Mouse (Mus musculus): ENCODE results near the gene Sept9. TPM values are rescaled to one million over a fixed set of nuclear protein-coding genes. Genes with fewer than 3 reads are reported as not detected.
"Not testable (repeated sequence)": the region's sequence is repeated elsewhere in the genome, so short reads cannot be mapped to it uniquely, and the experiment has no call there.

The Sept9 gene
- polyA plus RNA-seq, 1 experiment from 2014 or later: 139 TPM

DNA sequence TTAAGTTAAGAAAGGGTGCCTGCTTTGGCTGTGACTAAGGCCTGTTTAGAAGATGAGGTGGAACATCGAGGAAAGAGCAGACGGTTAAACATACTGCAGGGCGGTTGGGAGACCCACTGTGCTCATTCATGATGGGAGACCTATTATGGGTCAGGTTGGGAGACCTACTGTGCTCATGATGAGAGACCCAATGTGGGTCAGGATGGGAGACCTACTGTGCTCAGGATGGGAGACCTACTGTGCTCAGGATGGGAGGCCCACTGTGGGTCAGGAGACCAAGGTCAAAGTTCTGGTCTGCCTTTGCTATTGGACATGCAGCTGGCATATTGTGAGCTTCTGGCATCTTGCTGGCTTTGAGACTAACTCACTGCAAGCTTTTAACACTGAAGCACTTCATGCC is 139.6 kb downstream of the Sept9 start:
- WGBS: 73% methylated on average over 3 of the region's 3 CpGs

DNA sequence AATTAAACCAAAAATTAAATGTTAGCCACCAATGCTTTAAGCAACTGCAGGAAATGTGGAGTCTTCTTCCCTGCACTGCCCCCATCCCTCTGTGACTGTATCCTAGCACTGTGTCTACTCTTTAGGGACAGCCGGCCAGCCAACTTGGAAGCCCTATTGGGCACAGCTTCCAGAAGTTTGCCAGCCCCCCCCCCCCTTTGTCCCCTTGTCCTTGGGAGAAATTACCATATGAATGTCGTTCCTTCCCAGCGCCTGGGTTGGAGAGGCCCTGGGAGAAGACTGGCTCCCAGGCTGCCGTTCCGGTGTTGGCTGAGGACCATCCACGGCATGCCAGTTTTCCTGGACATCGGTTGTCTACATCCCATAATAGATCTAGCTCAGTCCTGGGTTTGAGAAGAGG is 141.8 kb downstream of the Sept9 start:
- no peaks in the 10 kb centered on the region for H3K27me3 ChIP-seq (ENCODE audit: control insufficient read depth, insufficient read depth, low read depth, low read length)
- 65% methylated on average over 7 of the region's 7 CpGs for WGBS
- no peak overlapping the region for H3K4me2 ChIP-seq (ENCODE audit: low read depth, low read length)
- H3K36me3 ChIP-seq (ENCODE audit: control insufficient read depth, insufficient read depth, low read length): no peaks in the 10 kb centered on the region
- no peaks in the 10 kb centered on the region for H3K9me3 ChIP-seq (ENCODE audit: control insufficient read depth, low read length)
- ATAC-seq (ENCODE audit: low read depth): no peak
- H3K4me1 ChIP-seq (replicated peaks; ENCODE audit: control insufficient read depth, insufficient read depth, low read length): peaks cover 74% of the 10 kb centered on the region
- no peak overlapping the region for H3K9ac ChIP-seq (ENCODE audit: low read length)
- H3K4me3 ChIP-seq (ENCODE audit: low read length): no peak overlapping the region
- H3K27ac ChIP-seq (ENCODE audit: low read length): no peak overlapping the region

More for the DNA sequence above, 139.6 kb downstream of the Sept9 start:
- H3K4me2 ChIP-seq (ENCODE audit: low read depth, low read length): no peak overlapping the region
- no peak overlapping the region for H3K4me3 ChIP-seq (ENCODE audit: low read length)
- peaks cover 66% of the 10 kb centered on the region for H3K4me1 ChIP-seq (replicated peaks; ENCODE audit: control insufficient read depth, insufficient read depth, low read length)
- peak overlapping the region; percentile 67 for H3K27ac ChIP-seq (ENCODE audit: low read length)
- H3K9ac ChIP-seq (ENCODE audit: low read length): no peak overlapping the region
- no peaks in the 10 kb centered on the region for H3K27me3 ChIP-seq (ENCODE audit: control insufficient read depth, insufficient read depth, low read depth, low read length)
- ATAC-seq (ENCODE audit: low read depth): no peak
- no peaks in the 10 kb centered on the region for H3K9me3 ChIP-seq (ENCODE audit: control insufficient read depth, low read length)
- no peaks in the 10 kb centered on the region for H3K36me3 ChIP-seq (ENCODE audit: control insufficient read depth, insufficient read depth, low read length)

DNA sequence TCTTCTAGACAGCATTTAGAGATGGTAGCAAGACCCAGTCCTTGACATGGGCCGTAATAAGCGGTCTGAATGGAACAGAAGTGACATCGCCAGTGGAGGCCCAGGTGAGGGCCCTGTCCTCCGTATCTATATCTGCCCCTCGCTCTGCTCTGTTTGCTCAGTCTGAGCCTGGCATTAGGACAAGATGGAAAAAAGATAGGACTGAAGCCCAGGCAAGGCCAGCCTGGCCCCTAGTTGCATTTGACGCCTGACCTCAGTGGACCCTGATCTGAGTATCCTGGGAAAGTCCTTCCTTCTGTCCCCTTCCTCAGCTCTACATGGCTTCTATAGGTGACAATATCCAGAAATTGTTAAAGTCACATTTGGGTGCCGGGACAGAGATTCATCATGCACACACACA is 142.6 kb downstream of the Sept9 start:
- Histone ChIP-seq H3K9me3 (ENCODE audit: control insufficient read depth, low read length) (no peaks in the 10 kb centered on the region), H3K36me3 (ENCODE audit: control insufficient read depth, insufficient read depth, low read length) (no peaks in the 10 kb centered on the region), H3K4me1 (replicated peaks; ENCODE audit: control insufficient read depth, insufficient read depth, low read length) (peaks cover 78% of the 10 kb centered on the region), H3K27ac (ENCODE audit: low read length) (no peak overlapping the region), H3K4me3 (ENCODE audit: low read length) (no peak overlapping the region), H3K9ac (ENCODE audit: low read length) (no peak overlapping the region), H3K27me3 (ENCODE audit: control insufficient read depth, insufficient read depth, low read depth, low read length) (no peaks in the 10 kb centered on the region), H3K4me2 (ENCODE audit: low read depth, low read length) (no peak overlapping the region)
- ATAC-seq (ENCODE audit: low read depth): no peak
- WGBS: 87% methylated on average over 7 of the region's 7 CpGs

DNA sequence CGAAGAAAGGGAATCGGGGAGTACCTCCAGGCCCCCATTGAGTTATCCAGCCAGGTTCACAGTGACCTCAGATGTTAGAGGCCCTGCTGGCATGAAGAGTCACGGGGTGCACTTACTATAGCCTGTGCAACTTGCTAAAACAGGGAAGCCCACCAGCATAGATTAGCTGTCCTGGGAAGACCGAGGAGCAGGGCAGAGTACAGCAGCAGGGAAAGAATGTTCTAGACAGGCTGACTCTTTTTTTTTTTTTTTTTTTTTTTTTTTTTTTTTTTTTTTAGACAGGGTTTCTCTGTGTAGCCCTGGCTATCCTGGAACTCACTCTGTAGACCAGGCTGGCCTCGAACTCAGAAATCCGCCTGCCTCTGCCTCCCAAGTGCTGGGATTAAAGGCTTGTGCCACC is 143.0 kb downstream of the Sept9 start:
- 91% methylated on average over 4 of the region's 6 CpGs for WGBS
- ATAC-seq (ENCODE audit: low read depth); H3K36me3 ChIP-seq (ENCODE audit: control insufficient read depth, insufficient read depth, low read length); H3K4me2 ChIP-seq (ENCODE audit: low read depth, low read length); H3K4me3 ChIP-seq (ENCODE audit: low read length); H3K27ac ChIP-seq (ENCODE audit: low read length); H3K27me3 ChIP-seq (ENCODE audit: control insufficient read depth, insufficient read depth, low read depth, low read length); H3K9ac ChIP-seq (ENCODE audit: low read length); H3K9me3 ChIP-seq (ENCODE audit: control insufficient read depth, low read length): not testable (repeated sequence)
- peaks cover 81% of the 10 kb centered on the region for H3K4me1 ChIP-seq (replicated peaks; ENCODE audit: control insufficient read depth, insufficient read depth, low read length)

DNA sequence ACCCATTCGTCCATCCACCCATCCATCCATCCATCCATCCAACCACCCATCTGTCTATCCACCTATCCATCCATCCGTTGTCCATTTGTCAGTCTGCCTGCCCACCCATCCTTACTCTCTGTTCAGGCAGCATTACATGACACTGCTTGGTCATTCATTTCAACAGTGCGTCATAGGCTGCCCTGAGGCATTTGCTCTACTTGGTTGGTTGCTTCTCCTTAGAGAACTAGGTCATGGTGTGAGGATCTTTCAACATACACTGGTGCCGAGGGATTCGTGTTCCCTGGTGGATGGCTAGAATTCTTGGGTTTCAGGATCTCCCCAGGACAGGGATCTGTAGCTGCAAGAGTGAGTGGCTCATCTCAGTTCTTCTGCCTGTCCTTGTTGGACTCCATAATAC is 144.3 kb downstream of the Sept9 start:
- no peak overlapping the region for H3K4me2 ChIP-seq (ENCODE audit: low read depth, low read length)
- no peak overlapping the region for H3K4me3 ChIP-seq (ENCODE audit: low read length)
- ATAC-seq (ENCODE audit: low read depth): no peak
- no peaks in the 10 kb centered on the region for H3K9me3 ChIP-seq (ENCODE audit: control insufficient read depth, low read length)
- WGBS: 77% methylated on average over 5 of the region's 5 CpGs
- H3K36me3 ChIP-seq (ENCODE audit: control insufficient read depth, insufficient read depth, low read length): no peaks in the 10 kb centered on the region
- no peaks in the 10 kb centered on the region for H3K27me3 ChIP-seq (ENCODE audit: control insufficient read depth, insufficient read depth, low read depth, low read length)
- H3K27ac ChIP-seq (ENCODE audit: low read length): no peak overlapping the region; the same call in 1 of the 2 replicates
- H3K9ac ChIP-seq (ENCODE audit: low read length): no peak overlapping the region
- peaks cover 80% of the 10 kb centered on the region for H3K4me1 ChIP-seq (replicated peaks; ENCODE audit: control insufficient read depth, insufficient read depth, low read length)

DNA sequence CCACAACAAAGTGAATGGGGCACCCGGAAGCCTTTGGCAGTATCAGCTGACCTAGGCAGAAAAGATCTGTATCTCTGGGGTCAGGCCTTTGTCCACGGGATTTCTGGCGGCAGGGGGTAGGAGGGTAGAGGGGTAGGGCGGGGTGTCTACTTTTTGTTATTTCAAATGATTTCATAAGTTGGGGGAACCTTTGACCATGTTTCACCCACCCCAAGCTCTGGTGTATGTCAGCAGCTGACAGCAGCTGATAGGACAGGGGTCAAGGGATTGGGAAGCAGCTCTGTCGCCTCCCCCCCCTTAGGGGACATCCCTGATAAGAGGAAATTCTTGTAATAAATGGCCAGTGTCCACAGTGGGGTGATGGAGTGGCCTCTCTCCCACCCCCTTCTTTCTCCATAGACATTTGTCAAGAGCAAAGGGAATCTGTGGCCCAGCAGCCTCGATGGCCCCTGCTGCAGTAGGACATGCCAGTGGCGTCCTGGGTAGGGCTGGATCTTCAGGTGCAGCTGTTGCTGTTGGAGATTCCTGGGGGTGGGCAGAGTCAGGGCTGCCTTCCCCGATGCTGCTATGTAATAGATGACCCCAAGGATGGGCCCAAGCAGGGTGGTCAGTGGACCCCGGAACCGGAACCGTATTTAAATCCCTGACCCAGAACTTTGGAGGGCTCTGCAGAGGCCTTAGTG is 145.0 kb downstream of the Sept9 start:
- no peak overlapping the region for H3K4me2 ChIP-seq (ENCODE audit: low read depth, low read length)
- no peaks in the 10 kb centered on the region for H3K27me3 ChIP-seq (ENCODE audit: control insufficient read depth, insufficient read depth, low read depth, low read length)
- no peaks in the 10 kb centered on the region for H3K36me3 ChIP-seq (ENCODE audit: control insufficient read depth, insufficient read depth, low read length)
- ATAC-seq (ENCODE audit: low read depth): no peak
- H3K9me3 ChIP-seq (ENCODE audit: control insufficient read depth, low read length): no peaks in the 10 kb centered on the region
- H3K4me3 ChIP-seq (ENCODE audit: low read length): no peak overlapping the region
- H3K27ac ChIP-seq (ENCODE audit: low read length): peak overlapping the region; percentile 73
- peaks cover 80% of the 10 kb centered on the region for H3K4me1 ChIP-seq (replicated peaks; ENCODE audit: control insufficient read depth, insufficient read depth, low read length)
- no peak overlapping the region for H3K9ac ChIP-seq (ENCODE audit: low read length)
- 31% methylated on average over 11 of the region's 11 CpGs for WGBS

DNA sequence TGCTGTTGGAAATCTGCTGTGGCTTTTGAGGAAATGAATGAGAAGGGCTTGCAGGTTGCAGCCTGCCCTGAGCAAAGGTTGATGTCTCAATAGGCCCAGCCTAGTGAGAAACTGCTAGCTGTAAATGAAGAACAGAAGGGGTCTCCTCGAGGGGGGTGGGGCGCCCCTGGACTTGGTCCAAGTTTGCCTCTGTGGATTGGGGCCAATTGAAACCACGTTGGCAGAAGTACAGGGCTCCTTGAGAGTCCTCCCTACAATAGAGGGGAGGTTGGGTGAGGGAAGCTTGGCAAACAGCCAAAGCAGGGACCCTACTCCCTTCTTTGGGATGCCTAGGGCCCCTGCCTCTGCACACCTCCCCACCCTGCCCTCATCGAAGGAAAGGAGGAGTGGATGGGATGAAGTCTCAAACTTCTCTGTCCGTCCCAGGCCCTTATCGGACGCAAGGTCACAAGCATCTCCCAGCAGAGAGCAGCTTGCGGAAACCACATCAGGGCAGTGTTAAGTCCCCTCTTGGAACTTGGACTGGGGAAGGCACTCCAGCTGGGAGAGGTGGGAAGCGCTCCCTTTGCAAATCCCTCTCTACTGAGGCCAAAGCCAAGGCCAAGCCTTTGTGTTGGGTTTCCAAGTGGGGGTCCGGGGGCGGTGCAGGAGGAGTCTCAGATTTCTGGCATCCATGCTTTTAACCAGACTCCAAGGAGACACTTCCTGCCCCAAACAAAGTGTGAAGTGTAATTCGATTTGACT is 145.7 kb downstream of the Sept9 start:
- Histone ChIP-seq H3K36me3 (ENCODE audit: control insufficient read depth, insufficient read depth, low read length) (no peaks in the 10 kb centered on the region), H3K9ac (ENCODE audit: low read length) (no peak overlapping the region), H3K9me3 (ENCODE audit: control insufficient read depth, low read length) (no peaks in the 10 kb centered on the region), H3K4me3 (ENCODE audit: low read length) (no peak overlapping the region), H3K4me1 (replicated peaks; ENCODE audit: control insufficient read depth, insufficient read depth, low read length) (peaks cover 83% of the 10 kb centered on the region), H3K27ac (ENCODE audit: low read length) (peak overlapping the region; percentile 73), H3K27me3 (ENCODE audit: control insufficient read depth, insufficient read depth, low read depth, low read length) (no peaks in the 10 kb centered on the region), H3K4me2 (ENCODE audit: low read depth, low read length) (peak overlapping the region; percentile 26)
- 7% methylated on average over 12 of the region's 12 CpGs for WGBS
- peak; percentile 83 for ATAC-seq (ENCODE audit: low read depth)

DNA sequence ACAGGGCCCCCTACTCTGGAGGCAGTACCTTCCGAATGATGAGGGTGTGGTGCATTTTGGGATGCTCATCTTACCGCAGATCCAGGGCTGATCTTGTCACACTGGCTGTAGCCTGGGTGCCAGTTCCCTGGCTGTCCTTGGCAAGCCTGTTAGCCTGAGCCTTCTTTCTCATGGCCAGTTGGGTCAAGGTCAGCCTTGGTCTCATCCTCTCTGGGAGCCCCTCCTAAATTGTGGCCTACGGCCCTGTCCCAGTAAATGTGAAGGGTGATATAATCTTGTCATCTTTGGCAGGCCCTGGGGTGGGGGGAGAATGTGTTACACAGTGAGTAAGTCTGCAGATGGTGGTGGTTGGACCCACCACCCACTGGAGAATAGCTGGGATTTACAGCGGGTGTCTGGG is 147.8 kb downstream of the Sept9 start:
- Histone ChIP-seq H3K4me2 (ENCODE audit: low read depth, low read length) (no peak overlapping the region), H3K4me3 (ENCODE audit: low read length) (no peak overlapping the region), H3K36me3 (ENCODE audit: control insufficient read depth, insufficient read depth, low read length) (peaks cover 9% of the 10 kb centered on the region), H3K4me1 (replicated peaks; ENCODE audit: control insufficient read depth, insufficient read depth, low read length) (peaks cover 76% of the 10 kb centered on the region), H3K27ac (ENCODE audit: low read length) (no peak overlapping the region), H3K9ac (ENCODE audit: low read length) (no peak overlapping the region), H3K9me3 (ENCODE audit: control insufficient read depth, low read length) (no peaks in the 10 kb centered on the region), H3K27me3 (ENCODE audit: control insufficient read depth, insufficient read depth, low read depth, low read length) (no peaks in the 10 kb centered on the region)
- no peak for ATAC-seq (ENCODE audit: low read depth)
- WGBS: 76% methylated on average over 4 of the region's 4 CpGs

DNA sequence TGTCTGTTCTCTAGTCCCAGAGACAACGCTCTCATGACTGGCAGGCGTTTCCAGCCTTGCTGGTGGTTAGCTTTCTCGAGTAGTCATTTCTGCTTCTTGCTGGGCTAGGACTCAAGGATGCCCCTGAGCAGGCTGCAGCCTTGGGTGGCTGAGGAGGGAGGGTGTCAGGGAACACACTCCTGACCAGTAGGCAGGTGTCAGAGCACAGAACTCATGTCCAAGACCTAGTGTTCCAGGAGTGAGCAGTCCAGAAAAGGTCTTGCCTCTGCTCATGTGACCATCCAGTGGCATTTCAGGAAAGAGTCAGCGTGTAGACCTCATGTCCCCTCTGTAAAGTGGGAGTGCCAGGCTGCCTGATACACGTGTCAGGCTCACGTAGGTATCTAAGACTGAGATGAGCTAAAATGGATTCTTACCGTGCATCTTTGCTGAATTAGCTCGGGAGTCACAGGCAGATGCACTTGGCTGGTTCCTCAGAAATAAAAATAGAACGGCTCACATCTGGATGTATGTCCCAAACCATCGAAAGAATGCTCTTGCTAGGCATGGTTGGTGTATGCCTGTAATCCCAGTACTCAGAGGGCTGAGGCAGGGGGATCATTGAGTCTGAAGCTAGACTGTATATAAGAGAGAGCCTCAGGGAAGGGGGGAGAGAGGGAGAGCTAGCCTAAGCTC is 149.1 kb downstream of the Sept9 start:
- WGBS: 53% methylated on average over 10 of the region's 10 CpGs
- no peak overlapping the region for H3K4me3 ChIP-seq (ENCODE audit: low read length)
- H3K9ac ChIP-seq (ENCODE audit: low read length): peak overlapping the region; percentile 40
- H3K4me1 ChIP-seq (replicated peaks; ENCODE audit: control insufficient read depth, insufficient read depth, low read length): peaks cover 67% of the 10 kb centered on the region
- ATAC-seq (ENCODE audit: low read depth): no peak
- H3K27ac ChIP-seq (ENCODE audit: low read length): no peak overlapping the region
- H3K9me3 ChIP-seq (ENCODE audit: control insufficient read depth, low read length): no peaks in the 10 kb centered on the region
- peaks cover 21% of the 10 kb centered on the region for H3K36me3 ChIP-seq (ENCODE audit: control insufficient read depth, insufficient read depth, low read length)
- no peaks in the 10 kb centered on the region for H3K27me3 ChIP-seq (ENCODE audit: control insufficient read depth, insufficient read depth, low read depth, low read length)
- H3K4me2 ChIP-seq (ENCODE audit: low read depth, low read length): no peak overlapping the region

Measured in lung, embryonic 16.5 days (tissue).